Mouse (Mus musculus) CH12.LX (cell line): ENCODE results near the gene Flot2. TPM values are rescaled to one million over a fixed set of nuclear protein-coding genes. Genes with fewer than 3 reads are reported as not detected.

Experiments used
- DNase-seq: peaks from one replicate; pipeline ENCODE4 v3.0.0-alpha.2; 2013; ENCODE audit errors: extremely low read depth
- H3K27ac ChIP-seq: 2 replicates; pipeline ENCODE4 v1.5.1; 2012; ENCODE audit warnings: low read depth, mild to moderate bottlenecking, control low read depth, moderate library complexity; ENCODE audit not compliant: insufficient read depth
- H3K27me3 ChIP-seq: replicated peaks from 2 replicates; pipeline ENCODE3; 2012; ENCODE audit warnings: inconsistent platforms
- H3K36me3 ChIP-seq, 2 experiments: replicated peaks in 1 of 2; 2 replicates each; pipeline versions ENCODE3 to v1.6.1; 2012; ENCODE audit warnings: inconsistent platforms in 1 of 2, low read length in 1 of 2, mild to moderate bottlenecking in 1 of 2, mixed read lengths in 1 of 2, moderate library complexity in 1 of 2; ENCODE audit not compliant: control insufficient read depth in 1 of 2, insufficient read depth in 1 of 2
- H3K4me1 ChIP-seq, 2 experiments: 2 replicates each; pipeline ENCODE4 v1.6.1; 2012; ENCODE audit warnings: inconsistent platforms in 1 of 2, moderate library complexity in 1 of 2; ENCODE audit not compliant: insufficient read depth in 2 of 2, control insufficient read depth in 1 of 2
- H3K4me2 ChIP-seq: 2 replicates; pipeline ENCODE4 v1.6.1; 2012; ENCODE audit warnings: low read depth, mild to moderate bottlenecking, control low read depth; ENCODE audit not compliant: poor library complexity, insufficient read depth, severe bottlenecking
- H3K4me3 ChIP-seq, 3 experiments: fragments of 150-350 bp in 1 of 3; sonication (generic) in 1 of 3; replicated peaks in 1 of 3; 2 replicates each; pipeline versions ENCODE3 to v1.5.1; 2011 to 2012; ENCODE audit warnings: low read depth in 2 of 3, low read length in 2 of 3, mild to moderate bottlenecking in 2 of 3, moderate library complexity in 2 of 3, control low read depth in 1 of 3, improper control_type of control experiment in 1 of 3, inconsistent platforms in 1 of 3, mixed read lengths in 1 of 3; ENCODE audit not compliant: poor library complexity in 1 of 3
- H3K79me2 ChIP-seq: replicated peaks from 2 replicates; pipeline ENCODE4 v1.6.1; 2012; ENCODE audit warnings: mild to moderate bottlenecking, moderate library complexity; ENCODE audit not compliant: control insufficient read depth, poor library complexity, insufficient read depth, severe bottlenecking; ENCODE audit errors: extremely low read depth
- H3K9ac ChIP-seq: 2 replicates; pipeline ENCODE4 v1.6.1; 2012; ENCODE audit warnings: low read depth, mild to moderate bottlenecking, control low read depth, moderate library complexity; ENCODE audit not compliant: insufficient read depth
- H3K9me3 ChIP-seq: replicated peaks from 2 replicates; pipeline ENCODE3; 2012; ENCODE audit warnings: low read length, inconsistent platforms, mixed read lengths
- CHD1 ChIP-seq: IDR thresholded peaks from 2 replicates; pipeline ENCODE4 v1.6.1; 2012; ENCODE audit warnings: low read depth, low read length, improper control_type of control experiment, inconsistent platforms
- CHD2 ChIP-seq: IDR thresholded peaks from 2 replicates; pipeline ENCODE4 v1.6.1; 2011; ENCODE audit warnings: low read length, improper control_type of control experiment
- E2F4 ChIP-seq: IDR thresholded peaks from 2 replicates; pipeline ENCODE4 v1.6.1; 2011; ENCODE audit warnings: low read depth, low read length, improper control_type of control experiment; ENCODE audit not compliant: insufficient replicate concordance
- EP300 ChIP-seq: IDR thresholded peaks from 2 replicates; pipeline ENCODE4 v1.6.1; 2011; ENCODE audit warnings: low read length, improper control_type of control experiment
- GABPA ChIP-seq: IDR thresholded peaks from 2 replicates; pipeline ENCODE4 v1.6.1; 2012; ENCODE audit warnings: low read depth, low read length, improper control_type of control experiment, inconsistent platforms; ENCODE audit not compliant: insufficient replicate concordance
- HCFC1 ChIP-seq: IDR thresholded peaks from 2 replicates; pipeline ENCODE4 v1.6.1; 2012; ENCODE audit warnings: low read depth, mild to moderate bottlenecking, inconsistent platforms, low read length, improper control_type of control experiment
- IRF4 ChIP-seq: IDR thresholded peaks from 2 replicates; pipeline ENCODE4 v1.6.1; 2014; ENCODE audit warnings: low read depth, mild to moderate bottlenecking, inconsistent platforms, low read length, improper control_type of control experiment
- KAT2A ChIP-seq: IDR thresholded peaks from 2 replicates; pipeline ENCODE4 v1.6.1; 2012; ENCODE audit warnings: low read length, improper control_type of control experiment, inconsistent platforms; ENCODE audit not compliant: insufficient replicate concordance
- MAX ChIP-seq: IDR thresholded peaks from 2 replicates; pipeline ENCODE4 v1.6.1; 2011; ENCODE audit warnings: low read length, improper control_type of control experiment
- MXI1 ChIP-seq: IDR thresholded peaks from 2 replicates; pipeline ENCODE4 v1.6.1; 2011; ENCODE audit warnings: mild to moderate bottlenecking, low read depth, low read length, improper control_type of control experiment
- MYC ChIP-seq: IDR thresholded peaks from 2 replicates; pipeline ENCODE4 v1.6.1; 2011; ENCODE audit warnings: low read depth, mild to moderate bottlenecking, improper control_type of control experiment, low read length
- NELFE ChIP-seq: IDR thresholded peaks from 2 replicates; pipeline ENCODE4 v1.6.1; 2011; ENCODE audit warnings: low read depth, low read length, improper control_type of control experiment
- NRF1 ChIP-seq: IDR thresholded peaks from 2 replicates; pipeline ENCODE4 v1.6.1; 2014; ENCODE audit warnings: low read depth, mild to moderate bottlenecking, inconsistent platforms, low read length, improper control_type of control experiment, moderate library complexity
- PAX5 ChIP-seq: IDR thresholded peaks from 2 replicates; pipeline ENCODE4 v1.6.1; 2012; ENCODE audit warnings: low read length, inconsistent platforms, mixed read lengths
- POLR2A ChIP-seq: IDR thresholded peaks from 2 replicates; pipeline ENCODE4 v1.6.1; 2011; ENCODE audit warnings: low read depth, mild to moderate bottlenecking, improper control_type of control experiment, low read length
- RAD21 ChIP-seq: IDR thresholded peaks from 2 replicates; pipeline ENCODE4 v1.6.1; 2011; ENCODE audit warnings: low read depth, mild to moderate bottlenecking, low read length, improper control_type of control experiment, moderate library complexity
- RCOR1 ChIP-seq: conservative IDR thresholded peaks from 2 replicates; pipeline ENCODE4 v1.6.1; 2012; ENCODE audit warnings: low read depth, mild to moderate bottlenecking, inconsistent platforms, low read length, improper control_type of control experiment
- TCF12 ChIP-seq: IDR thresholded peaks from 2 replicates; pipeline ENCODE4 v1.6.1; 2014; ENCODE audit warnings: low read depth, mild to moderate bottlenecking, inconsistent platforms, low read length, improper control_type of control experiment
- UBTF ChIP-seq: IDR thresholded peaks from 2 replicates; pipeline ENCODE4 v1.6.1; 2012; ENCODE audit warnings: low read depth, mild to moderate bottlenecking, inconsistent platforms, low read length, improper control_type of control experiment, moderate library complexity
- USF1 ChIP-seq: IDR thresholded peaks from 2 replicates; pipeline ENCODE4 v1.6.1; 2014; ENCODE audit warnings: low read depth, mild to moderate bottlenecking, inconsistent platforms, low read length, improper control_type of control experiment
- ZMIZ1 ChIP-seq: IDR thresholded peaks from 2 replicates; pipeline ENCODE4 v1.6.1; 2012; ENCODE audit warnings: low read depth, mild to moderate bottlenecking, inconsistent platforms, low read length, improper control_type of control experiment
- ZNF384 ChIP-seq: IDR thresholded peaks from 2 replicates; pipeline ENCODE4 v1.6.1; 2012; ENCODE audit warnings: low read depth, low read length, improper control_type of control experiment, inconsistent platforms
- dilution Hi-C: fragments of 300-500 bp; cut with MboI; formaldehyde crosslinking; loops from 2 replicates; pipeline ENCODE4 v1.14.3; 2020; ENCODE audit warnings: low sequenced_read_pairs; ENCODE audit not compliant: extremely low pct_unique_long_range_greater_than_20kb, extremely low pct_ligation_motif_present
- in situ Hi-C: fragments of 300-500 bp; cut with MboI; formaldehyde crosslinking; loops from 3 replicates; pipeline ENCODE4 v1.14.3; 2019; ENCODE audit warnings: low sequenced_read_pairs, low pct_ligation_motif_present, low pct_unique_long_range_greater_than_20kb, mixed read lengths
- polyA plus RNA-seq: library from polyadenylated mRNA; unstranded; fragments of >175 nt; gene quantifications from 2 replicates; pipeline ENCODE4 v1.2.1, GENCODE M21; 2012; ENCODE audit warnings: low read depth; ENCODE audit not compliant: insufficient read length
- total RNA-seq, 2 experiments: library from RNA; depleted of rRNA; stranded (reverse); fragments of 300-350 nt in 1 of 2; fragments of >200 nt in 1 of 2; gene quantifications; 2 replicates each; pipeline ENCODE4 v1.2.3; 2012 to 2014

Flot2 gene
- total and polyA plus RNA-seq, 3 experiments: 5.2 to 14.7 (median 13.4) TPM

- TF ChIP-seq ZMIZ1 (peak; percentile 95), NRF1 (peak; percentile 100), UBTF (peak; percentile 67; the same call in 1 of the 2 replicates), ZNF384 (no peak), IRF4 (peak; percentile 25), RAD21 (no peak), PAX5 (no peak), MXI1 (peak; percentile 92), POLR2A (peak; percentile 97), TCF12 (peak; percentile 91), HCFC1 (peak; percentile 75), CHD2 (peak; percentile 92), E2F4 (no peak), MYC (peak; percentile 42; the same call in 1 of the 2 replicates), RCOR1 (no peak), GABPA (no peak), MAX (peak; percentile 45), USF1 (no peak), NELFE (peak; percentile 96)
- TF ChIP-seq, all 38 proteins: peak for 23
Observed at GRCm38 (mm10) chr11:78094504-78095143, 56.9 kb downstream of the Flot2 start, which contains the start of gene Fam222b (continued).

- no peak for DNase-seq
- Histone ChIP-seq H3K9ac (peak overlapping the region; percentile 88), H3K4me2 (peak overlapping the region; percentile 94; the same call in 1 of the 2 replicates), H3K27ac (peak overlapping the region; percentile 46; the same call in 1 of the 2 replicates), H3K36me3 (peaks cover 5 to 37% of the 10 kb centered on the region in 2 experiments), H3K9me3 (no peaks in the 10 kb centered on the region), H3K4me3 (peak overlapping the region; percentile 78 to 97 (median 90)), H3K27me3 (no peaks in the 10 kb centered on the region), H3K4me1 (peaks cover 4 to 27% of the 10 kb centered on the region in 2 experiments; a peak in 3 of 4 replicates), H3K79me2 (peaks cover 53% of the 10 kb centered on the region)
- peak; percentile 47; the same call in 1 of the 2 replicates for TF ChIP-seq CHD1
- no peak for TF ChIP-seq KAT2A
- 0 out of 2 replicates have a peak, but pooled peaks have one; percentile 36 for TF ChIP-seq EP300
- dilution Hi-C loops: no loop called here
- in situ Hi-C loops: no loop called here
Observed at GRCm38 (mm10) chr11:78095144-78095516, 57.4 kb downstream of the Flot2 start.
